Comparison of ENCODE assay signal across 9 mouse cellular contexts in genomic region chr16:77760926-77761347, GRCm38 (mm10).
DNase-seq lines count a peak whose midpoint lies in the region.
"Had no signal": no experiment of that assay in that cellular context is flagged by ENCODE, and none has a peak within 500 bp of the region (broad histone marks: within the 10 kb centered on the region; RNA-seq: fewer than 3 reads in every experiment).

No protein-coding gene starts in this region.

- intact Hi-C loops in heart, postnatal 14 days (cut with DNase I) = no loop called here

- peak; percentile 7 to 10 for DNase-seq in heart, postnatal 14 days
- DNase-seq in heart, adult 18-20 months = no peak
- peak; percentile 18 for DNase-seq in ovary, postnatal 14 days (ENCODE audit: low spot score)
- DNase-seq in ovary, postnatal 10 days (ENCODE audit: low spot score) = no peak
- peak; percentile 15 for DNase-seq in gastrocnemius, postnatal 25 days
- DNase-seq in skeletal muscle tissue, adult 2 months (ENCODE audit: low read depth, low spot score) = peak; percentile 7
- no peak for DNase-seq in kidney, postnatal 14 days
- DNase-seq in spleen, postnatal 4 days (ENCODE audit: low spot score in 2 of 2) = no peak
- DNase-seq: thymus, adult 2 months had no signal

Comparison
In these comparisons a context has a peak if more than half of its experiments do, and no peak if none do; other contexts are left out.
1. DNase-seq: peak in heart, postnatal 14 days (2 of 2), ovary, postnatal 14 days (single experiment), gastrocnemius, postnatal 25 days (single experiment) and skeletal muscle tissue, adult 2 months (single experiment); none in heart, adult 18-20 months (0 of 2), ovary, postnatal 10 days (single experiment), kidney, postnatal 14 days (single experiment) and spleen, postnatal 4 days (0 of 2).